Mouse (Mus musculus): Measurements from ENCODE around the gene Rabl3.

DNA sequence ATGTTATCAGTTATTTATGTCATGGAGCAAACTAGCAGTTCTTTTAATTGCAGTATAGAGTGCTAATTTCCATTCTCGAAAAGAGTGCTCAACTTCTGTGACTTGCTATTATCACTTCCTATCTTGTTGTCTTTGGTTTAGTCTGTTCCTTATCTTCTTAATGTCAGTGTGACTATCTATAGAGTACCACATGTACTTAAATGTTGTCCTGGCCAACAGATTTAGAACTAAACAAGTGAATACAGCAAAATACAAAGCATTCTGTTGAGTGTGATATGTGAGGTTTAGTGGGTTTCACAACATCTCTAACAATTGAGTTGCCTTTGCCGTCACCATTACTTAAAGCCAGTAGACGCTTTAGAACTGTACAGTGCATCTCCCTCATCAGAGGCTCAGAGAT lies 13.1 kb downstream of the Rabl3 start:
- TF ChIP-seq EP300 (IDR thresholded peaks at IDR 0.05; ENCODE audit: low read depth) (no peak), CTCF (IDR thresholded peaks at IDR 0.05; ENCODE audit: low read depth) (no peak)

Data from liver, embryonic 14.5 days (tissue).